Mouse (Mus musculus): Measurements from ENCODE around the gene Gm10024.
"Not testable (repeated sequence)": the region's sequence is repeated elsewhere in the genome, so short reads cannot be mapped to it uniquely, and the experiment has no call there.

Gm10024 gene

GRCm38 (mm10) chr10:77711157-77711556, at the start of gene Gm10024:
Gene Gm10024, plus strand, starts transcription at chr10:77711457.
- DNase-seq (ENCODE audit: low spot score): not testable (repeated sequence)

GRCm38 (mm10) chr10:77663949-77664665, 47.1 kb upstream of the Gm10024 start:
- DNase-seq (ENCODE audit: low spot score): no peak

GRCm38 (mm10) chr10:77666342-77666741, 44.9 kb upstream of the Gm10024 start:
- no peak for DNase-seq (ENCODE audit: low spot score)

GRCm38 (mm10) chr10:77667402-77667801, 43.9 kb upstream of the Gm10024 start:
- no peak for DNase-seq (ENCODE audit: low spot score)

- DNase-seq (ENCODE audit: low spot score): no peak
These were observed 40.5 kb upstream of the Gm10024 start for GRCm38 (mm10) chr10:77670710-77671109.

- DNase-seq (ENCODE audit: low spot score): peak; percentile 59
These were observed 39.7 kb upstream of the Gm10024 start for GRCm38 (mm10) chr10:77671519-77671918.

- no peak for DNase-seq (ENCODE audit: low spot score)
These were observed 37.5 kb upstream of the Gm10024 start for GRCm38 (mm10) chr10:77673765-77674164.

- DNase-seq (ENCODE audit: low spot score): no peak
These were observed 33.7 kb upstream of the Gm10024 start for GRCm38 (mm10) chr10:77677562-77677961.

GRCm38 (mm10) chr10:77682994-77683393, 28.3 kb upstream of the Gm10024 start:
- no peak for DNase-seq (ENCODE audit: low spot score)

GRCm38 (mm10) chr10:77684181-77684580, 27.1 kb upstream of the Gm10024 start:
- no peak for DNase-seq (ENCODE audit: low spot score)

- DNase-seq (ENCODE audit: low spot score): no peak
These were observed 25.2 kb upstream of the Gm10024 start, which contains the start of gene Tspear for GRCm38 (mm10) chr10:77685895-77686664. Gene Tspear, plus strand, starts transcription at chr10:77686569.

- DNase-seq (ENCODE audit: low spot score): no peak
These were observed 24.2 kb upstream of the Gm10024 start for GRCm38 (mm10) chr10:77687021-77687420.

- DNase-seq (ENCODE audit: low spot score): not testable (repeated sequence)
These were observed 20.9 kb upstream of the Gm10024 start, which contains the start of gene Gm19402 for GRCm38 (mm10) chr10:77690356-77690807. Gene Gm19402, minus strand, starts transcription at chr10:77690757.

GRCm38 (mm10) chr10:77697133-77697532, 14.1 kb upstream of the Gm10024 start, which contains the start of gene Gm9508:
Gene Gm9508, minus strand, starts transcription at chr10:77697233.
- no peak for DNase-seq (ENCODE audit: low spot score)

- DNase-seq (ENCODE audit: low spot score): no peak
These were observed 4.9 kb upstream of the Gm10024 start, which contains the start of gene Gm10272 for GRCm38 (mm10) chr10:77706326-77706725. Gene Gm10272, plus strand, starts transcription at chr10:77706626.

- DNase-seq (ENCODE audit: low spot score): no peak
These were observed 1.4 kb upstream of the Gm10024 start for GRCm38 (mm10) chr10:77709831-77710230.

- no peak for DNase-seq (ENCODE audit: low spot score)
These were observed 2.5 kb downstream of the Gm10024 start for GRCm38 (mm10) chr10:77713734-77714133.

GRCm38 (mm10) chr10:77715507-77715906, 4.2 kb downstream of the Gm10024 start, which contains the start of gene Gm10142:
Gene Gm10142, plus strand, starts transcription at chr10:77715807.
- DNase-seq (ENCODE audit: low spot score): no peak

- not testable (repeated sequence) for DNase-seq (ENCODE audit: low spot score)
These were observed 9.0 kb downstream of the Gm10024 start, which contains the start of gene Krtap12-1 for GRCm38 (mm10) chr10:77720299-77720698. Gene Krtap12-1, plus strand, starts transcription at chr10:77720599.

- DNase-seq (ENCODE audit: low spot score): no peak
These were observed 13.6 kb downstream of the Gm10024 start for GRCm38 (mm10) chr10:77724855-77725254.

GRCm38 (mm10) chr10:77726186-77726585, 14.9 kb downstream of the Gm10024 start, which contains the start of gene Gm10100:
Gene Gm10100, plus strand, starts transcription at chr10:77726486.
- no peak for DNase-seq (ENCODE audit: low spot score)

- DNase-seq (ENCODE audit: low spot score): no peak
These were observed 17.0 kb downstream of the Gm10024 start for GRCm38 (mm10) chr10:77728280-77728679.

Measured in c-Kit-positive CD71-positive TER-119-positive erythroid progenitor cells, embryonic 14.5 days (primary cell).